Mouse (Mus musculus) ES-E14 (cell line): ENCODE measurements around the gene Zkscan2.

Source experiments
- CHD2 ChIP-seq: IDR thresholded peaks from 2 replicates; pipeline ENCODE4 v1.6.1; 2014; ENCODE audit warnings: mild to moderate bottlenecking, low read depth, low read length, inconsistent platforms
- HCFC1 ChIP-seq: IDR thresholded peaks from 2 replicates; pipeline ENCODE4 v1.6.1; 2012; ENCODE audit warnings: low read length, inconsistent platforms, borderline replicate concordance; ENCODE audit not compliant: insufficient read depth
- MAFK ChIP-seq: IDR thresholded peaks from 2 replicates; pipeline ENCODE4 v1.6.1; 2014; ENCODE audit warnings: mild to moderate bottlenecking, low read depth, low read length, inconsistent platforms; ENCODE audit not compliant: insufficient read depth
- ZC3H11A ChIP-seq: IDR thresholded peaks from 2 replicates; pipeline ENCODE4 v1.6.1; 2012; ENCODE audit warnings: low read depth, mild to moderate bottlenecking, inconsistent platforms, low read length, borderline replicate concordance

DNA sequence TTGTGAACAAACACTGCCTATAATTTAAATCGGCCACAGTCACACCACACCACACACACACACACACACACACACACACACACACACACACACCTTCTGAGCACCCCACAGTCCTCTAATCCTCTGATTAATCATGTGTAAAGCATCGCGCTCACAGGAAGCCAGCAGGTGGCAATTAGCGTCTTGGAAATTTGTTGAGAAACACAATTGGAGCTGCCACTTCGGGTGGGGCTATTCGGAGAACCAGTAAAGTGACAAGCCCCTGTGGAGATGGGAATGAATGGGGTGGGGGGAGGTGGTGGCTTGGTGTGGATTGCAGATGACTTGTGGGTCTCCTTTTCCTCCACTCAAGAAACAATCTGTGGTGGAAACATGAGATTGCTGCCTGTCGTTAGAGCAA, 7.7 kb upstream of the Zkscan2 start:
- TF ChIP-seq HCFC1 = no peak
- no peak for TF ChIP-seq MAFK
- no peak for TF ChIP-seq CHD2
- TF ChIP-seq ZC3H11A = no peak
